Mouse (Mus musculus): Measurements from ENCODE around the gene Itih2. TPM values are rescaled to one million over a fixed set of nuclear protein-coding genes. Genes with fewer than 3 reads are reported as not detected.

Itih2 gene
- total RNA-seq, 2 experiments from 2014 or later, result 7.0 to 7.6 TPM

DNA sequence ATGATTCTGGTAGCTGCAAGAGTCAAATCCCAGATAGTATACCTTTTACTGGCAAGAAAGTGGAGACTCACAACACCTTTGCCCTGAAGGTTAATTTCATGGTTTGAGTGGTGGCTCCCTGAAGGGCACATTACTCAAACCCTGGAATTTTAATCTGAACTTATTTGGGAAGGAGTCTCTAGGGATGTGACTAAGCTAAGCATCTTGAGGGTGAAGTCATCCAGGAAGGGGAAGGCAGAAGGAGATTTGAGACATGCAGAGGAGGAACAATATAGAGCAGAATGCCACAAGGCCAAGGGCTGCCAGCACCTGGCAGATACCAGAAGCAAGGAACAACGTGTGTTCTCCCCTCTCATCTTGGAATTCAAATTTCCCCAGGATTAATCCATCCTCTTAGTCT lies 12.4 kb downstream of the Itih2 start:
- DNase-seq, result no peak

DNA sequence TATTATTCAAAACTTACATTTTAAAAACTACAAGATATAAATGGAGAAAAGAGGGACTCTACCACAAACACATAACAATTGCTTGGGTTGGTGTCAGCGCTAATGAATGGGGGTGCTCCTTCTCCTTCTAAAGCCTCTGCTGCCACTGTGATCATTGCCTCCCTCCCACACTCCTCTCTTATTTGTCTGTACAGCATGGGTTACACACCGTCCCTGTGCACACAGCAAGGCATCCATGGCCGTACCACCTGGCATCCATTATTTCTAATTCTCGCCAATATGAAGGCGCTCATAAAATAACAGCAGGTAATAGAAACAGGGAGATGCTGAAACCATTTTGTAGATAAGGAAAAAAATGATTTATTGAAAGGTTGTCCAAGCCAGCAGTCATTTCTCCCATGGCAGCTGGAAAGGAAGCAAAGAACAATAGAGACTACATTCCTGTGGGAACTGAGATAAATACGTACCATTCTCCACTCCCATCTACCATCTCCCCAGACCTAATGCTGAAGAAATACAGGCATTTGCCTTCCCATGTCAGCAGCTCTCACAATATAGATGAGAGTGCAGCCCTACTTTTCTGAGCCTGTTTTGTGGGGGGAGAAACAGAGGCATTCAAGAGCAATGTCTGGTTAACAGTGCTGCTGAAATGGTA lies 22.5 kb downstream of the Itih2 start:
- DNase-seq, result no peak

DNA sequence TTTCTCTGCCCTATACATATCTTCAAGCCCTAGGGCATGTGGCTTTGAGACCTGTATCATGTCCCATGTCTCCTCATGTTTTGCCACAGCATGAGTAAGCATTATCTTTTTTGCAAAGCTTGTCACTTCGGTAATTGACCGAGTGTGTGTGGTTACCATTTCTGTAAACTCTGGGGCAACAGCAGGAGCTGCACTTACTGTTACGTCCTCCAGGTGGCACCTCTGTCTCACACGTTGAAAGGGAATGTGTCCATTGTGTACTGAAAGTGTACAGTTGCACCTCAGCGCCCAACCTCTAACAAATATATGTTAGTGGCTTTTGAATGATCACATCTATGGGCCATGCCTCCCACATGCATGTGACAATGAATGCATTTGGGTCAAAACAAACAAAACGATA lies 30.0 kb downstream of the Itih2 start:
- DNase-seq, result peak; percentile 55 to 61

DNA sequence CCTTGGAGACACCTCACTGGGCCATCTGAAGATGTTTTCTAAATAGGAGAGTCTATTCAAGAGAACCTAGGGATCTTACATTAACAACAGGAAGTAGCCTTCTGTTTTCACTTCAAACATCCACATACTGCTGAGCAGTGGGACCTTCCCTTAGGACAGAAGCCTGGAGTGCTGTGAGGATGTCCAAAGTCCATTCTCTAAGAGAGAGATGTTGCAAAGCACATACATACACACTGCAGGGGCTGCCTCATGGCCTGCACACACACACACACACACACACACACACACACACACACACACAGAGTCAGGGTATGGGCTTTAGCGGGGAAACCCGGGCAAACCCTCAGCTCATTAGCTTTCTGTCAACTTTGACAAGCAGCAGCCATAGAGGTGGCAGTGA lies 30.7 kb downstream of the Itih2 start:
- DNase-seq, result no peak

DNA sequence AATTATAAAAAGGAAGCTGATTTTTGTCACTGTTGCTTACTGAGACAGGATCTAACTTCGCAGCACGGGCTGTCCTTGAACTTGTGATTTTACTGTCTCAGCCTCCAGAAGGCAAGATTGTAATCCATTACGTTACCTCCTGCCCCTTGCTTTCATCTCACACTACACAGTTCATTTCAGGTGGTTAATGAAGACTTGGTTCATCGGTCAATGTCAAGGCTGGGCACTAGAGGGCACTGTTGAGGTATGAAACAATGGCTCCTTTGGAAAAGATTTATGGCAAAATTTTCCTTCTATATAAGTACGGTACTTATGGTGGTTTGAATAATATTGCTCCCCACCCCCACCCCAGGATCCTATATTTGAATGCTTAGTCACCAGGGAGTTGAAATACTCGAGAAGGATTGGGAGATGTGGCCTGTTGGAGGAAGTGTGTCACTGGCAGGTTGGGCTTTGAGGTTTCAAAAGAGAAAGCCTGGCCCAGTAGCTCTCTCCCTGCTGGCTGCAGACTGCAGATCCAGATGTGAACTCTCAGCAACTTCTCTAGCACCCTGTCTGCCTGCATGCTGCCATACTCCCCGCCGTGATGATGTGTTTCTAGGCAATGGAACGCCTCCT lies 32.5 kb downstream of the Itih2 start:
- peak; percentile 42 to 58 for DNase-seq

DNA sequence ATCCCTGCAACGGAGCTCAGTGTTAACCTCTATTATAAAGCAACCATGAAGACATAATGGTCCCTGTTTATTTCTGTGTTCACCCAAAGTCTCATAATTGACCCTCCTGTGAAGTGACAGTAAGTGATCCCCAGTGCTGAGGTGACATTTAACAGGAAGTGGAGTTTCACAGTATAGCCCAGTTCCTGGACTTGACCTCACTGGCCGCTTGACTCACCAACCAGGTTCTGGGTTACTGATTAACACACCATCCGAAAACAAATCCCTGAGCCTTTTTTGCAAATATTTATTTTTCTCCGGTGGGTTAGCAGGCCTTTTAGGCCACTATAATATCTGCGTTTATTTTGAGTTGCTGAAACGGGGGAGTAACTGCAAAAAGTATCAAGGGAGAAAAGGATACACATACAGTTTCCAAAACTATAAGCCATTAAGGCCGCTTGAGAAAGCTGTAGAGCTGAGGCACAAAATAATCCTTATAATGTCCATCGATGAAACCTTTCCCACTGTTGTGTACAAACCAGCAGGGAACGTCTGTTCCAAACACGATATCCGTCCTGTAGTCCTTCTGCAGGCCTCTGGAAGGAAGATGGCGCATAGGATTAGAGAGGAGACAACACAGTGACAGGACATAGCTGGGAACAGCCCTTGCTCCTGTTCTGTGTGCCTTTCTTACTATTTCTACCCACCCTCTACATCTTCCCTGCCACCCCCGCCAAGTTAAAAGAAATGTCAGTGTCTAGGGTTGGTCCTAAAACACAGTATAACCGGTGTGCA lies 36.7 kb downstream of the Itih2 start:
- DNase-seq, result no peak

DNA sequence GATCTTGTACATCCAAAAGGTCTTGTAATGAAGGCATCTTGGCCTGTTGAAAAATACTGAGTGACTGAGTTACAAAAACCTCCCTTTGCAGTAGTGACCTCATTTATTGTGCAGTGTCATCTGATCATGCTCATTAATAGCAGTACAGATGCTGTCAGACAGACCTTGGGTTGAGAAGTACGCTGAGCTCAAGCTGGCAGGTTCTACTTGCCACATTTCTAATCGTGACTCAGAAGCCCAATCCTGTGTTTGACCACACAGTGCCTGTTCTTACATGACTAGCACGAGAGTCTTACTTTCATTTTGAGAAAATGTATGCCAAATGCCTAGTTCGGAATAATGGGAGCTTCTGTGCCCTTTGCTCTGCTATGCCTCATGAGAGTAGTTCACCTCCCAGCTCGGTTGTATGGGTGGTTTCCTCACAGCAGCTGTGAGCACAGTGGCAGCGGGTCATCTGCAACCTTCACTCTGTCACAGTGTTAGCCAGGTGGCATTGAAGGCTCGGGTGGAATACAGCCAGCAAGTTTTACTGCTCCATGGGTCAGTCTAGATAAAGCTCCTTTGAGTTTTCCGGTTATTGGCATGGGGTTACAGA lies 43.8 kb downstream of the Itih2 start:
- DNase-seq, result peak; percentile 20 to 42

DNA sequence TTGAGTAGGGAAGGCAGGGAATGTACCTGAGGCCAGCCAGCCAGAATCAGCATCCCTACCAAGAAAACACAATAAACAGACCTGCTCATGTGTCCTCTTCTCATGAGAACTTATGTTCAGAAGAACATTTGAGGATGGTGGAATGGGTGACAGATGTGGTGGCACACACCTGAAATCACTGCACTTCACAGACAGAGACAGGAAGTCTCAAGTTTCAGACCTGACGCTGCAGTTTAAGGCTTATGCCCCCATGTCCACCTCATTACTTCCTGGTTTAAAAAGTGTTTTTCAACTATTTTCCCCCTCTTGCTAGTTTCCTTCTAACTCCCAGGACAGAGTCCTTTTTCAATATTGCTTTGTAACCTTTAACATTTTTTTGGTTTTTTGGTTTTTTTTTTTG lies 48.5 kb downstream of the Itih2 start:
- no peak for DNase-seq

DNA sequence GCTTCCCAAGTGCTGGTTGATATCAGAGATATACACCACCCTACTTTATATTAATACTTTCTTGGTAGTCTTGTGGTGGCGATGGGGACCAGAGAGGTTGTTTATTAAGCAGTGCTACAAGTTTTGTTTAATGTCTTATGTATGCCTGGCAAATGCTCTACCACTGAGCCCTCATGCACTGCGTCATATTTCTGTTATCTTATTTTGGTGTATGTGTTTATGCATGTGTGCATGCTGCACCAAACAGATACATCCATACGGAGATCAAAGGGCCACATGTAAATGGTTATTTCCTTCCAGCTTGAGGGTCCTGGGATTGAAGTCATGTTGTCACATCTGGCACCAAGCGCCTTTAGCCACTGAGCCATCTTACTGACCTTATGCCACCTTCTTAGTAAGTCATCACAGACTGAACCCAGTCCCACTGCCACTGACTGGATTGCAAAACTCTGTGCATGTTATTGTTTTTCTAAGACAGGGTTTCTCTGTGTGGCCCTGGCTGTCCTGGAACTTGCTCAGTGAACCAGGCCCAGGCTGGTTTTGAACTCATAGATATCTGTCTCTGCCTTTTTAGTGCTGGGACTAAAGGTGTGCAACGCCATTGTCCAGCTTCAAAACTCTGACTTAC lies 49.6 kb downstream of the Itih2 start:
- DNase-seq, result no peak

DNA sequence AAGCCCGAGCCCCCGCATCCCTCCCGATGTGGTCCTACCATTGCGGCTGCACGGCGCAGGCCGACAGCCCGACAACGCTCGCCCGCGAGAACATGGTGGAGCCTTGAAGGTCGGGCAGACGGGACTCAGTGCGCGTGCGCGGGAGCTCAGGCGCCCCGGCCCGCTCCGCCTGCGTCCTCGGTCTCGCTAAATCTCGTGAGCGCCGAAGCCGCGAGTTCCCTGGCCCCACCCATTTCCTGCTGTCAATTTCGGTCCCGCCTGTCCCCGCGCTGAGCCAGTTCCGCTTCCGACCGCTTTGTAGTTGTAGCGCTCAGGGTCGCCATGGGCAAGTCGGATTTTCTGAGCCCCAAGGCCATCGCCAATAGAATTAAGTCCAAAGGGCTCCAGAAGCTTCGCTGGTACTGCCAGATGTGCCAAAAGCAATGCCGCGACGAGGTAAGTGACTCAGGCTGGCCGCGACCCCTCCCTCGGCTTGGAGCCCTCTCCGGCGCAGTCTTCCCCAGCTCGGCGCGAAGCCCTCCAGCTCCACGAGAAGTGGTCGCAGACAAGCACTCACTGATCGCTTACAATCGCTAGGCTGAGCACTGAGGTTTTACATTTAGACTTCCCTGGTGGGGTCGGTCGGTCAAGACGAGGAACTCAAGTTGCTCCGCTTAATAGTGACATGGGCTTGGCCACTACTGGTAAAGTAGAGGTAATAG lies 50.7 kb downstream of the Itih2 start, which contains the start of the genes Atp5c1 and Kin:
Gene Atp5c1 (minus strand): TSS at position 201 of the 701 bp plus-strand sequence.
Gene Kin (plus strand): TSS at position 284 of the 701 bp plus-strand sequence.
- peak; percentile 97 to 98 for DNase-seq

DNA sequence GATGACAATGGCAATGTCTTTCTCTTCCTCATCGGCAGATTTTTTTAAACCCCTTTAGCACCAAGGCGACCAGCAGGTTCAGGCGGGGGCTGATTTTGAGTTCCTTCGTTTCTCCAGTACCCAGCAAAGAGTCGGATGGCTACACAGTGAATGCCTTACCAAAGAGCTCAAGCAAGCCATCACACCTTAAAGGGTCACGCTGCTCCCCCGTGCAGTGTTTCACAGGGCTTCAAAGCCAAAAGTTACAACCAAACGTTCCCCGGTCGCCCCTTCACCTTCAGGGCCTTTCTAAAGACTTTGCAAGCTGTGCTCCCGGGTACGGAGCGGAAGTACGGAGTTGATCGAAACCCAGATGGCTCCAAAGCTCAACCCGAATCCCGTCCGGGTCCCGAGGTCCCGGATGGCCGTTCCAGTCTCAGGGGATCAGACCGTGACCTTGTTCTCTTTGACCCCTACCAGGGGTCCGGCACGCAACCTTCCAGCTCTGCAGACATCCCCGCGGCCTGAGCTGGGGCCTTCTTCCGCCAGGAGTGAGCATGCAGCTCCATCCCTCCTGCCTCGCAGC lies 51.4 kb downstream of the Itih2 start:
- DNase-seq, result no peak

DNA sequence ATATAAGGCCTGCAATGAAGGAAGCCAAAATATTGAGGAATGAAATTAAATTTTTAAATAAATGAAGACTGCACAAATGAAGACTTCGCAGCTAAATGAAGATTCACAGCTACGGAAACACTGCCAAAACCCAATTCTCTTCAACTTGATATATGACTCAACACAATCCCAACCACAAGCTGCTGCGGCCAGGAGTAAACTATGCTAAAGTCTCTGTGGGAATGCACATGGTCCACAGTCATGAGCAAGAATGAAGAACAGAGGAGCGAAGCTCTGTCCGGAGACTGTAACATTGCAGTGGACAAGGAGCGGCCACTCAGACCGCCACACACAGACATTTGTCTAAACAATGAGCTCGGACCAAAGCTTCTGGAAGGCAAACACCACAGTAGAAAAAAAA lies 54.5 kb downstream of the Itih2 start:
- no peak for DNase-seq

DNA sequence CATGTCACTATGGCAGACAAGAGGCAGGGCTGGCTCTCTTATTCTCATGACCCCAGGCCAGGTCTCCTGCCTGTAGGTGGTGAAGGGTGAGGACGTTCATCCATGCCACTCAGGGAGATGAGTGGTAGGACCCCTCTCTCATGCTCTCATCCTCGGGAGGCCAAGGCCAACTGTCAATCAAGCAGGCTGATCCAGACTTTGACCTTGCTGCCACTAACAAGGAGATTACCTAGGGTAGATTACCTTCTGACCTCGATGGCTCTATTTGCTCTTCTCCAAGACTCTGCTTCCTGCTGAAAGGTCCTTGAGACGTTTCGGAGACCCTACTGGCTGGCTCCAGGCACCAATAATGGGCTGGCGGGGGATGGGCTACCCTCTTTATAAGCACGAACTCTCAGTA lies 56.7 kb downstream of the Itih2 start:
- DNase-seq, result no peak

DNA sequence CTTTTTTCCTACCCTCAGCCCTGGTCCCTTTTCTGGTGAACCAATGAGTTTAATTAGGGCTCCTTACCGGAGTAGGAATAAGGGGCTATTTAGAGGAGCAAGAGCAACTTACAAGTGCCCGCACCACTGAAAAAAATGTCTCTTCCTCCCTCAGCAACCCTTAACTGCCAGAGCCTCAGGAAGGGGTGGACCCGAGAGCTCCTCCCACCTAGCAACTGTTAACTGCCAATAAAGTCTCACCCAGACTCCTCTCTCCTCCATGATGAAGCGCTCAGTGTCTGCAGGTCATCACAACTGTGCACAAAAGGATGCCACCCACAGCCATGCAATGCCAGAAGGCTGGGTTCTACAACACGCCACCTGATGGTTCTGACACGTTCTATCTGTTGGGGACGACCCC lies 59.4 kb downstream of the Itih2 start:
- no peak for DNase-seq

DNA sequence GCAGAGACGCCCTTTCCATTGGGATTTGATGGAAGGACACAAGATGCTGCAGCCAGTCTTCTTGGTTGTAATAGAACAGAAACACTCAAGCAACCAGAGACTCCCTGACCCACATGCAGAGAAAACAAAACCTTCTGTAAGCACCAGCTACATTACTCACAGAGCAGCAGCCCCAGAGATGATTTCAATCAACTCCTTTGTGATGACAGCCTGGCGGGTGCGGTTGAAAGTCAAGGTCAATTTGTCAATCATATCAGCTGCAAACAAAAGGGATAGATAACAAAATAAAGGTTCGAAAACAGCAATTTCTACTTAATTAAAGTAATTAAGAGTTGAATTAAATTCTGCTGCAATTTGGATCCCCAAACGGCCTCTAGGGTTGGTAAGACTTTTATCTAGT lies 72.4 kb downstream of the Itih2 start:
- DNase-seq, result peak; percentile 48 to 61

DNA sequence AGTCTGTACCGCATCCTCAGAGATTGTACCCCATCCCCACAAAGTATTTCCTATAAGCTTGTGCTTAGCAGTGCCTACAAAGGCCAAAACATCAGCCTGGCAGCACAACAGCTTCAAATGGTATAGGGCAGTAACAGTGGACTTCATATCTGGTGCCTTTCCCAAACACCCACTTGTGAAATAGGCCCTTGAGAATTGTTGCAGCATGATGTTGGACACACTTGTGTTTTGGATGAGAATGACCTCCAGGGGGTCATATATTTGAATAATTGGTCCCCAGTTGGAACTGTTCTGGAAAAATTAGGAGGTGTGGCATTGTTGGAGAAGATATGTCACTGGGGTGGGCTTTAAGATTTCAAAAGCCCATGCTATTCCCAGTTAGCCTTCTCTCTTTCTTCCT lies 79.2 kb downstream of the Itih2 start:
- peak in 1 of 2 experiments; percentile 23 for DNase-seq

DNA sequence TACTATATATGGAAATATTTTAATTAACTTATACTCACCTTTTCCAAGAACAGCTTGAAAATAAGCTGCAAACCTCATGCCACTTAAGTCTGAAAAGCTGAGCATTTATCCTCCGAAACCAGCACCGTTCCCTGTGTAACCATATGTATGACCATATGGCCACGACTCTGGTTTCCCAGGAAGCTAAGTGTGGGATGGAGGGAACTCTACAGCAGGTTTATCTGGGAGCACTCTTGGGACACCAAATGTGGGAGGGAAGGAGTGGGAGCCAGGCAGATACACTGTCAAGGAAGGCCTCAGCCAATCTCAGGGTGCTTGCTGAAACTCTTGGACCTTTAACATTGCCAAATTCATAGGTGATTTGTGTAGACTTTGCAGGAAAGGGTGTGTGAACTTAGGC lies 80.3 kb downstream of the Itih2 start:
- DNase-seq, result no peak

DNA sequence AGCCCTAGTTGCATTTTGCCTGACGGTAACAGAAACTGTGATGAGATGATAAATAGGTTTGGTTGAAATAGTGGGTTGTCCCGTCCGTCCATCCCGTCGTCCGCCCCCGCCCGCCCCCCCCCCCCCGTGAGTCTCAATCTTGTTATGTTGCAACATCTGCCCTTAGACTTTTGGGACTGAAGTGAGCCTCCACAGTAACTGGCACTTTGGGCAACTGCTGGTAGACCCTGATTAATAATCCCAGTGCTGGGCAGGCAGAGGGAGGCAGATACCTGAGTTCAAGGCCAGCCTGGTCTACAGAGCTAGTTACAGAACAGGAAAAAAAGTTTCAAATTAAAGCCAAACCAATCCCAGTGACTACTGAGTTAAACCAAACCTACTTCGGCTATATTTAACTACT lies 81.7 kb downstream of the Itih2 start:
- DNase-seq, result no peak

DNA sequence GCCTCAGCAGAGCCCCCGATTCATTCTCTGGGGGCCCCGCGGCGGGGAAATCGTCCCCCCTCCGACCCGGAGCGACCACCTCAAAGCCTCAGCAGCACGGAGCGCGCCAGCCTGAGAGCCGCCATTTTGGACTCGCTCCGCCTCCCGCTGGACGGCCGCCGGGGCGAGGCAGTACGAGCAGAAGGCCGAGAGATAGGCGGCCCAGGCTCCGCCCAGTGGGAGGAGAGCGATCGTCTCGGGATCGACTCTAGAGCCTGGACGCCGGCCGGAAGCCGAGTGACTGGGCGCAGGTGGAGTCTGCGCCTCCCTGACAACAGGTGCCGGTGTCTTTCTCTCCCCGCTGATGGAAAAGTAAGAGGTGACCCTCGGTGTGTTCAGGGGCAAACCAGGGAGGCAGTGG lies 82.7 kb downstream of the Itih2 start, which contains the start of gene Taf3:
Gene Taf3 (minus strand): TSS at position 136 of the 400 bp plus-strand sequence.
- peak; percentile 96 to 97 for DNase-seq

DNA sequence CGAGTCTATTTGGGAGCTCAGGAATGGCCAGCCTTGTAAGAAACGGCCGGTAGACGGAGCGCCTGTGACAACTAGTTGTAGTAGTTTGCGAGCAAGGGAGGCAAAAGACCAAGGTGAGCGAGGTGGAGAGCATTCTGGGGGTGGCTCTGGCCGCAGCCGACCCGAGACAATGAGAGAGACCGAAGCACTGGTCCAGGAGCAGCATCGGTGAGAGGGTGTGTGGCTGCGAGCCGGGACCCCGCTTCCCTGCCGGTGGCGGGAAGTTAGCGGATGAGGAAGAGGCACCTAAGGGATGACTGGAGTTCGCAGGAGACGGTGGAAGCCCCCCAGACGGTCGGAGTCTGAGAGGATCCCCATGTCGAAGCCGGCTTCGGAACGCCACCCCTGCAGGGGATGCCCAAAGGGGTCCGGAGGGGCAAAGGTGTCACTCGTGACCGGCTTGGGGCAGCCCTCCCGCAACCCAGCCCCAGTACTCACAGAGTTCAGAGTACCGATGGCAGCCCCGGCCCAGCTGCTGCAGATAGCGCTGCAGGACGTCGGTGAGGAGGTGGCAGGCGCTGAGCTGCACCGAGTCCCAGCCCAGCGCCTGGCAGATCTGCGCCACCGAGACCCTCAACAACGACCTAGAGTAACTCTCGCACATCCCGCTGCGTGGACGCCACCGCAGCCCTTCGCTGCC lies 83.3 kb downstream of the Itih2 start:
- DNase-seq, result peak; percentile 31 to 35
